Mouse (Mus musculus) thymus, postnatal 36 days (tissue): ENCODE measurements around the gene Gm36028.
A peak's percentile ranks its signal among the peaks of the same experiment; 100 is the strongest.

Experiments used
- DNase-seq, 2 experiments: peaks; one replicate each; pipeline ENCODE4 v3.0.0; 2022; ENCODE audit warnings: mixed read lengths in 2 of 2

Gm36028 gene

DNA sequence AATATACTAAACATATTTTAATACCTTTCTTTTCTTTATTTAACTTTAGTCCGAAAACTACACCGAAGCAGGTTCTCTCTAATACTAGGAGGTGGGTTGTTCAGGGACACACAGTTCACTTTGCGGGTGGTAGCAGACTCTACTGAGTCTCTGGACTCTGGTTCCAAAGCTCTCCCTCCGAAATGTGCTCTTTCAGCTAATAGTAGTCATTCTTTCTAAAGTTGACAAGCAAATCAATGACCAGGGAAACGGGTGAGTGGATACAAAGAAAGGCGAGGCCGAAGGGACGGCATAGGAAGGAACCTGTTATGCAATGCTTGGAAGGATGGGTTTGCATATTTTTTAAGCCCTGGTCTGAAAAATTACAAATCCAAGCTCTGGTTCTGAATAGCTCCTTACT, 3.5 kb downstream of the Gm36028 start:
- DNase-seq, result no peak

DNA sequence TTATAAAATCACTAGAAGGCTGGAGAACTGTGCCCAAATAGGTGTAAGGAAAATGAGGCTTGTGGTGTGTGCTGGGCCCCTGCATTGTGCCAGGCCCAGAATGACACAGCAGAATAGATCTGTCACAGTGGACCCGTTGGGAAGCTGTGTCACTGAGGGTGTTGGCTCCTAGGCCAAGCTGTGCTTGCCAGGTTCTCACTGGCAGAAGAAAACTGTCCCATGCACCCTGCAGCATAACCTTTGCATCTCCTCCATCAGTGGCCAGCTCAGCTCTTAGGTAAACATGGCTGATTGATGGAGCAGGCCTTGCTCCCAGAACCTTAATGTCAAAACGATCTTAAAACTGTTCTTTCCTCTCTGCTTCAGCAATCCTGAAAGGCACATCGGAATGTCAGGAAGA, 4.6 kb downstream of the Gm36028 start:
- DNase-seq, result no peak

DNA sequence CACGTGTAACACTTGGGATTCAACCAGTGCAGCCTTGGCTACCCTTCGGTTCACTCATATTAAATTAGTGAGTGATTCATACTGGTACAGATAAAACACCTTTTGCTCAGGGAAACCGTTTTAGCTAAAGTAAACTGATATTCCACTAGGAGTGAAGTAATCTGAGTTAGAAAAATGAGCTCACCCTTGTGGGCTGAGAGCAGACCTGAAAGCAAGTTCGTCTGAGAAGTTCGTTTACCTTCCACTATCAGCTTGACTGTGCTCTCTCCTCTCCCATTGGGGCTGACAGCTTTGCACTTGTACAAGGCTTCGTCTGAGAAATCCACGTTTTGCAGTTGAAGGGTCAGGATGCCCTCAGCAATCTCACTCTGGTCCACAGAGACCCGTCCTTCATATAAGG, 5.4 kb downstream of the Gm36028 start:
- no peak for DNase-seq

DNA sequence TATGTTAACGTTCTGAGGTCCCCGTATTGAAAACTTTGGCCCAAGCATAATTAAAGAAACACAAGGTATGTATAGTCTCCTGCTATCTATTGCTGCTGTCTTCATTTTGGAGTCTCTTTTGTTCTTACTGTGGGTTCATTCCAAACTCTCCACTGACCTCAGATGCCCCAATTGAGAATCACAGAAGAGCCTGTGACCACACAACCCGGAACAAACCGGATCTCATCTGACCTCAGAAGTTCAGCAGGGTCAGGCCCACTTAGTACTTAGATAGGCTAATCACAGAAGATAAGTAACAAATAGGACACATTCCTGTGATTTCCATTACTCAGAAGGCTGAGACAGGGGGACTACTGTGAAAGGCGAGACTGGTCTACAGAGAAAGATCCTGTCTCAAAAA, 6.4 kb downstream of the Gm36028 start:
- DNase-seq, result no peak

DNA sequence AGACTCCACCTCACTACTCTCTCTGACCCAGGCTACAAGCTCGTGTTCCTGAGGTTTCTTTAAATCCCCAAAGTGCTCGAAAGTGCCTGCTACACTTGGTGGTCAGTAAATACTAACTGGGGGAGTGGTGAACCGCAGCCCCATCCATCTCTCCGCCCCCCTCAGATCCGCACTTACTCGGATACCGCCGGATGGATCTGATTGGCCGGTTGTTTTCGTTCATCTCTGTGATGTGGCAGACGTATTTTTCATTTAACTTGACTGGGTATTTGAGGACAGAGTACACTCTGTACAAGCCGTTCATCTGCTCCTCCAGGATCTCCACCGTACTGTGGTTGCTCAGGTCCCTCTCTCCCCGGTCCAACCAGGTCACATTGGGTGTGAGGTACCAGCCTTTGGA, 6.9 kb downstream of the Gm36028 start:
- no peak for DNase-seq

DNA sequence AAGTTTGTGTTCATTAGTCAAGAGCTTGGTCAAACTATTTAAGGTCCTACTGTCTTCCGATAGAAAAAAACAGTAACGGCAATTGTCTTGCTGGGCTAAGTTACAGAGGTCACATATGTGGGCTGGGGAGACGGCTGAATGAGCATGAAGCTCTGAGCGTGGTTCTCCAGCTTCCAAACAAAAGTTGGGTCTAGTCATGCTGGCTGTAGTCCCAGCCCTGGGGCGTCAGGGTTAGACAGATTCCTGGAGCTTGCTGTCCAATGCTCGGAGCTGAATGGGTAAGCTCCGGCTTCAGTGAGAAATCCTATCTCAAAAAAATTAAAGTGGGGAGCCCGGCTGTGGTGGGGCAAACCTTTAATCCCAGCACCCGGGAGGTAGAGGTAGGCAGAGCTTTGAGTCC, 7.7 kb downstream of the Gm36028 start:
- DNase-seq, result no peak

DNA sequence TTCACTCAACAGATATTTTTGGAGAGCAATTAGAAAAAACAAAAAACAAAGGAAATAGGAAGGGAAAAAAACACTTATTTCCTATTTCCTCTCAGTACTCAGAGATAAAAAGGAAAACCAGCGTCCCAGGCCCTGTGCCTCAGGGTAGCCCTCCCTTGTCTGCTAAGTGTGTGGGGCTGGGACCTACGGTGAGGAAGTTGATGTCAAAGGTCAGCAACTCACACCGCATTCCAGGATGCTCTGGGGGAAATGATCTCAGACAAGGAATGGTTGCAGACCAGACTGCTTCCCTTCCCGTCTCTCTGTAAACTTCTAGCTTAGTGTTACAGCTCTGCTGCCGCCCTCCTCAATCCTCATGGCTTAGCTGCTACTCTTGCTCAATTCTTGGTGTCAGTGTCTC, 9.6 kb downstream of the Gm36028 start:
- no peak for DNase-seq

DNA sequence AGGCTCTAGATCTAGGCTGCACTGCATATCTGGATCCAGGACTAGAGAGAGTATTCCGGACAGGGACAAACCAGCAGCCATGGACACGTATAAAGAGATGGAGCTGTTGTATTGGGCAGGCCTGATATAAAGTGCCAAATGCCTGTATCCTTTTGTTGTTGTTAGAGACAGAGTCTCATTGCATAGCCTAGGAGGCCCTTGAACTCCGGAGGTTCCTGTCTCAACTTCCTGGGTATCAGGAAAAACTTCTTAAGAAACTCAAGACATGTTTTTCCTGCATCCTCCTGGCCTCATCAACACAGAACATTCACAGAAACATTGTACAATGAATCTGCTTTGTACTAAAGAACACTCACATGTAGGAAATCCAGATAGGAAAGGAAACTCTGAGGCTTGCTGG, 13.9 kb downstream of the Gm36028 start:
- DNase-seq, result no peak

DNA sequence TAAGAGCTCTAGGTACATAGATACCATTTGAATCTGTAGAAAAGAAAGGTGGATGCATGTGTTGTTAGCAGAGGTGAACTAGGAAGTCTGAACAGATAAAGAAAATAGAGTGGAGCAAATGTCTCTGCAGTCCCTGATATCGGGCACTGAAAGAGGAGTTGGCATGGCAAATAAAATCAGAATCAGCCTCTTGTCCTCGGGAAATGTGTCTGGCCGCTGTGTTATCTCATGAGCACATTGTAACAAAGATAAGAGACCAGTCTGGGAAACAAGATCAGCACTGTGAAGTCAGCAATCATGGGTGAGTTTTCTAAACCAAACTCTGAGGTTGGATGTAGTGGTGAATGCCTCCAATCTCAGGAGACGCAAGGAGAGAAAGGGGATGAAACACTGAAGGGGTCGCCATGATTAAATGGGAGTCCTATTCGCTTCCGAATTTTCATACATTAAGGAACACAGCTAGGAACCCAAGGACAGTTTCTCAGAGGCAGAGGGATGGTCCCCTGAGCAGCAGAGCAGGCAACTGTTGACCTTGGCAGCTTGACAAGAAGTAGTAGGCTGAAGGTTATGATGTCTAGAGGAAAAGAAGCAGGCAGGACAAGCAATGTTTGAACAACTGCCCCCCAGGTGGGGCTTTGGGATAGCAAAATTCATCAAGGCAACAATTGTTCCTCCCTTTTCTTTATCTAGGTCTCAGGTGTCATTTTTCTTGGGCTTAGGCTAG, 15.6 kb downstream of the Gm36028 start:
- no peak for DNase-seq

DNA sequence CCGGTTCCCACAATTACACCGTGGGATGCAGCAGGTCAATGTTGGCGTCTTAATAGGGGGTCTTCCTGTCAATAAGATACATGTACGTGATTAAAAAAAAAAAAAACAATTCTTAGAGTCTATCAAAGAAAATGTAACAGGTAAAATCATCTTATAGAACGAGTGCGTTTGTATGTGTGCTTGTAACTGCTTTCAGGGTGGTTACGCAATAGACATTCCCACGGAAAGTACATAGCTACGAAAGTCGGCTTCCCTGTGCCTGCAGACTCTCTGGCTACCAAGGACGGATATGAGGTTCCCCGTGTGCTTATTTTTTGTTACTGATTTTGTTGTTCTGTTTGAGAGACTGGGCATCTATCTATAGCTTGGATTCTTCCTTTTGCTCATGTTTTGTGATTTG, 17.2 kb downstream of the Gm36028 start:
- DNase-seq, result no peak

DNA sequence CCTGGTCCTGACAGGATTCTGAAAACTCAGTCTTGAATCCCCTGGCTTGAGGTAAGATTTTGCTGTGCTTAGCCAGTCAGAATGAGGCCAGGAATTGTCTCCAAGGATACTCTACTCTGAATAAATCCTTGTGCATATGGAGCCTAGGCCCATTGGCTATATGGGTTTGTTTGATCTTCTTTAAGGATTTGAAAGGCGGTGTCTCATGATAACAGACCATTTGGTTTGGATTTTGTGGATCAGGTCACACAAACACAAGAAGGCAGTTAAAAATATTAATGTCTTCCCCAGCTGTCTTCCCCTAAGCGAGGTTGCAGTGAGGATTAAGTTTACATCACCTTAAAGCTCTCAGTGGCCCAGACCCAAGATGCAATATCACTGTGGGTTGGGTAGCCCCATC, 18.5 kb downstream of the Gm36028 start:
- no peak for DNase-seq

DNA sequence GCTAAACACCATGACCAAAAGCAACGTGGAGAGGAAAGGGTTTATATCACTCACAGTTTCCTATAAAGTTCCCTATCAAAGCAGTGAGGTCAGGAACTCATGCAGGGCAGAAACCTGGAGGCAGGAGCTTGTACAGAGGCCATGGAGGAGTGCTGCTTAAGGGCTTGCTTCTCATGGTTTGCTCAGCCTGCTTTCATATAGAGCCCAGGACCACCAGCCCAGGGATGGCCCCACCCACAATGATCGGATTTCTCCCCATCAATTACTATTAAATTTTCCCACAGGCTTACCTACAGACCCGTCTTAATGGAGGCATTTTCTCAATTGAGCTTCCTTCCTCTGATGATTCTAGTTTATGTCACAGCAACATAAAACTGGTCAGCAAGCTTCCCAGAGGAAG, 23.4 kb downstream of the Gm36028 start:
- no peak for DNase-seq

DNA sequence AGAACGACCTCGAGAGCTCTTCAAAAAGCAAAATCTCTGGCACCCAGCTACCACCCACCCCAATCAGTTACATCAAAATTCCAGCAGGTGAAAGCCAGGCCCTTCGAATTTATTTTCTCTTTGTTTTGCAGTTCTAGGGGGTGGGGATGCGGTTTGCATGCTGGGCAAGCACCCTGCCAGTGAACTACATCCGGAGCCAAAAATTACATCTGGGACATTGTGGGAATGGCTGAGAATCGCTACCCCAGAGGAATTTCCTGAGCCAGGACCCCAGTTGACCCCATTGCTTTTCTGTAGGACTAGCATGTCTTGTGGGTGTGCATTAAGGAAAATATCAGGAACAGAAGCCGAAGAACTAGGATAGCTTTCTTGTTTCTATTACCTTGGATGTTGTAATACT, 29.9 kb downstream of the Gm36028 start:
- no peak for DNase-seq

DNA sequence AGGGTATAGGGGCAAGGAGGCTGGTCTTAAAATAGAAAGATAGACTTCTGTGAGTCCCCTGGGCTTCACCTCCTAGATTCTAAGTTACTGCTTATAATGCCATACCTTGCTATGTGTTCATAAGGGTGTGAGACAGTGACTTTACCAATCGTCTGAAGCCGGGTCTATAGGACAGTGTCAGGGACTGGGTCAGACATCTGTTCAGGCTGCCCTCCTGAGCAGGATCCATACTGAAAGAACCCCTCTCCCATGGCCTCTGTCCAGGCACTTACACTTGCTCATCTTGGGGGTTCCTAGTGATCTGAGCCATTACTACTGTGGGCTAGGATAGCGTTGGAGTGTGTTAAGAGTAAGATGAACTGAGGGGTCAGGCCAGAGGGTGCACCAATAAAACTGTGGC, 34.7 kb downstream of the Gm36028 start:
- no peak for DNase-seq

DNA sequence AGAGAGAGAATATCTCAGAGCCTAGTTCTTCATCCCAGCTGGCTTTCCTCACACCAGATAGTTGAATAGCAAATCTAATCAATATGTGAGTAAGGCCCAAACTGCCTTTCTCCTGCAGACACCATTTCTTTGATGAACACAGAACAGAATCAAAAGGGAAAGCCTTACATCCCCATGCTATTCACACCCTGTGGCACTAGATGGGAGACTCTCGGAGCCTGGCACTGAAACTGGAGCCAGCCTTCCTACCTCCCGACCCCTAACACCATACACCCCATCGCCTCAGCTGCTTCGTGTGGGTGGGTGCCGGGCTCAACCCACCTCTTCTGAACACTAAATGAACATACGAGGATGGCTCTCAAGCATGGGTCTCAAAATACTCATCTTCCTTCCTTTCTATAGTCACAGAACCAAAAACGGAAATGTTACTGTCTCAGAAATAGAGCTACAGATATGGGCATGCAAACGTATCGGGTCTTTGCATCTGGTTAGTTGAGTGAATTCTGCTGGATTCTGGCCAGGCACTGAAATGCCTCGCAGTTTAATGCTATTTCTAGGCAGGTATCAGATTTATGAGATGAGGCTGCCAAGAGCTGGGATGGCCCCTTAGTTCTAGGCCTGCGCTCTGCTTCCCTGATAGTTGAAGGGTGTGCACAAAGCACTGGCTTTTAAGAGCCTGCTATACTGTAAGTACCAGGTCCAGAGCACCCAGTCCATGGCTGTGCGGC, 36.0 kb downstream of the Gm36028 start:
- DNase-seq, result no peak

DNA sequence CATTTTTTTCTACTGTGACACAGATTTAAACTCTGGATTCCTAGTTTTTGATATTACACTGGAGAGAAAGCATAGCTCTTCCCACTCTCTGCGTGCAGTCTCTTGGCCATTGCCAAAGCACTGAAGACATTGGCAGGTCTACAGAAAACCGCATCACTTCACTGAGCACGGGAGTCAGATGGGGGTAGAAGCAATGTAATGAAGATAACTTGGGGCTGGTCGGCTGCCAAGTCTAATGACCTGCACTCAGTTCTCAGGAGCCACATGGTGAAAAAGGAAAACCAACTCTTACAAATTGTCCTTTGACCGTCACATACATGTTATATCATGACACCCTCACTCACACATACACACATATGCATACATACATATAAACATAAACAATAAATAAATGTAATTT, 37.0 kb downstream of the Gm36028 start:
- no peak for DNase-seq

DNA sequence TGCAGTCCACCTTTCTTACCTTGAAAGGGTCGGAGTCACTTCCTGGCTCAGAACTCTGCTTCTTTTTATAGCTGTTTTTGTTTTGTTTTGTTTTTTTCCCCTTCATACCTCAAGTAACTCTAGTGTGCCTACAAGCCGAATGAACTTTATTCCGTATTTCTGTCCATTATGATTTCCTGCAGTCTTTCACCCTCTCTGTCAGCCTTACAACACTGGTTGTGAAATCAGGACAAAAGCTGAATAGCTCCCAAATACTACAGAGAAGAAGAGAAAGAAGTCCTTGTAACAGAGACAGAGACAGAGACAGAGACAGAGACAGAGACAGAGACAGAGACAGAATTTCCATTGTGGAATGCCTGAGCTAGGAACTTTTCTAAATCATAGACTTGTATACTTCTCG, 43.0 kb downstream of the Gm36028 start:
- DNase-seq, result no peak

DNA sequence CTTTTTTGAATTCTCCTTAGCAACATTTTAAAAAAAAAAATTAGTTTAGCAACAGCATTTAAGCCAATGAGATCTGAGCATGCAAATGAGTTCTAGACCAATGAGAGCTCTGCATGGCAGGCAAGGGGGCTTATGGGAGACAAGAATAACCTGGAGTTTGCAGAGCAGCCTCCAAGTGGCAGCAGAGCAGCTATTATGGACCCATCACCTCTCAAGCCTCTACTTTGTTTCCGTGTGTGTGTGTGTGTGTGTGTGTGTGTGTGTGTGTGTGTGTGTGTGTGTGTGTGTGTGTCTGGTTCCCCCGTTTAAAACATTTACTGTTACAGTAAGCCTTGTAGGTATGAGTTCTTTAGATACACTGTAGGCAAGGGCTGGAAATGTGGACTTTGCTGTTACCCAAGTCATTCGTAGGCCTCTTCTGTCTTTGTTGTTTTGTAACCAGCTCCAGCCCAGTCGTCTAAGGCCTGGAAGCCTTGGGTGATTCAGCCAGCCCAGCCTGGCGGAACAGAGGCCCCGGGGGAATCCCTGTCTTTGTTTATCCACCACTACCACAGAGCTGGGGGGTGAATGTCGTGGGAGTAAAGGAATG, 46.5 kb downstream of the Gm36028 start:
- peak; percentile 63 to 79 for DNase-seq

DNA sequence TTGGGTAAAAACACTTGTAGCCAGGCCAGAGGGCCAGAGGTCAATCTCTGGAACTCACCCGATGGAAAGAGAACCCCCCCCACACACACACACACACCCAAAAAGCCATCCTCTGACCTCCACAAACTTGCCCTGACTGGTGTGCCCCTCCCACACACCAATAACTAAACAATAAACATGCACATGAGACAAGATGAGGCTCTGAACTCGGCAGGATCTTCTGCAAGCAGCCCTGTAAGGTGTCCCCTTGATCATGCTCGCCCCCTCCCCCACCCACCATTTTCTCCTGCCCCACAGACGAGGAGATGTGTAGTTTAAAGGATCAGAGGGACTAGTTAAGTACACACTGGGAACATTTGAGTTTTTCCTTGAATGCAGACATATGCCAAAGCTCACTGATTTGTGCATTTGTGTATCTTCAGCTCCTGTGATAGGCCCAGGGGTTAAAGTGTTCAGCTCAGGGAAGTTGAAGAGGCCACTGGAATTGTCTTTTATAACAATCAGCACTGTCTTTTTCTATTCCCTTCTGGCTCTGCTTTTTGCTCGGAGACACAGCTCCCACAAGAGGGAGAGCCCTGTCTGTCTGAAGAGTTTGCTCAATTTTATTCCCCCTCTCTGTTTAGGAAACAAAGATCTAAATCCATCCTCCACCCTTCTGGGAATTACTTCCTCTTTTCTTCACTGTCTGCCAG, 47.1 kb downstream of the Gm36028 start:
- no peak for DNase-seq

DNA sequence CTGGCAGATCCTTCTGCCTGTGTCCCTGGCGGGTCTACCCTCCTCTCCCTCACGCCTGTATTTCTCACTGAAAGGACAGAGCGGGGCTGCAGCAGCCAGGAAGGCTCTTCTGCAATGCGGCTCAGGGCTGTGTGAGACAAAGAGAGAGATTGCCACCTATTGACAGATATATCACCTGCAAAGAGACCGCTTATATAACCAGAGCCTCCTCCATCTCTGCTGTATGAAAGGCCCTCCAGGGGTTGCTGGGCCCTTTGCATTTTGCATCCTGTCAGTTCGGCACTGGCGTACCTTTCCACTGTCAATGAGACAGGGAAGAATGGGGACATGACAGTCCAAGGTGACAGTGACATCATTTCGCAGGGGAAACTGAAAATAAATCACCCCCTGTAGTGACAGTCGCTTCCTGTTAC, 48.5 kb downstream of the Gm36028 start:
- no peak for DNase-seq

DNA sequence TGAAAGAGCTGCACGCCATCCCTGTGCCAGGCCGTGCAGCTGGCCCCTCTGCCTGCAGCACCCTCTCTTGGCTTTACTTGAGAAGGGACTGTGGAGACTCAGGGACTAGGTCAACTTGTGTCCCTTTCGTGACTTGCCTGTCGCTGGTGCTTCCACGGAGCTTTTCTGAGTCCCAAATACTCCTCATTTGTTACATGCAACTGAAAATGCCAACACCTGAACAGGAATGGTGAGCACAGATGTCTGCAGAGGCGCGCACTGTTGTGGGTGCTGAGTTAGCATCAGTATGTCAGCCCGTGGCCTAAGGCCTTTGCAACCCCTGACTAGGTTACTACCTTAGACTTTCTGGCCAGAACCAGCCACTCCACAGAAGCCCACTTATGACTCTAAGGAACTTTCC, 49.1 kb downstream of the Gm36028 start:
- DNase-seq, result no peak

DNA sequence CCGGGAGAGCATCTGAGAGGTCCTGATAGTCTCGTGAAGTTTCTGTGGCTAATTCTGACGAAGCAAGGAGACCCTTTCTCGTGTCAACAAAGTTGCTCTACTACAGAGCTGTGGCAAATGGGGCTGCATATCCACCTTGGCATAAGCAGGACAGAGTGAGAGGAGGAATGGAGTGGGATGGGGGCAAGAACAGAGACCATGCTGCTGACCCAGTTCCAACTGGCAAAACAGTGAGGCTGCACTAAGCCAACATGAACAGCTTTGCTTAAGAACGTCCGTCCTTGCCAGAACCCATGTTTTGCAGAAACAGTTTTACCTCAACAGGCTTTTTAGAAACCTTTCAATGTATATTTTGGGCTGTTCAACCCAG, 51.3 kb downstream of the Gm36028 start:
- no peak for DNase-seq

DNA sequence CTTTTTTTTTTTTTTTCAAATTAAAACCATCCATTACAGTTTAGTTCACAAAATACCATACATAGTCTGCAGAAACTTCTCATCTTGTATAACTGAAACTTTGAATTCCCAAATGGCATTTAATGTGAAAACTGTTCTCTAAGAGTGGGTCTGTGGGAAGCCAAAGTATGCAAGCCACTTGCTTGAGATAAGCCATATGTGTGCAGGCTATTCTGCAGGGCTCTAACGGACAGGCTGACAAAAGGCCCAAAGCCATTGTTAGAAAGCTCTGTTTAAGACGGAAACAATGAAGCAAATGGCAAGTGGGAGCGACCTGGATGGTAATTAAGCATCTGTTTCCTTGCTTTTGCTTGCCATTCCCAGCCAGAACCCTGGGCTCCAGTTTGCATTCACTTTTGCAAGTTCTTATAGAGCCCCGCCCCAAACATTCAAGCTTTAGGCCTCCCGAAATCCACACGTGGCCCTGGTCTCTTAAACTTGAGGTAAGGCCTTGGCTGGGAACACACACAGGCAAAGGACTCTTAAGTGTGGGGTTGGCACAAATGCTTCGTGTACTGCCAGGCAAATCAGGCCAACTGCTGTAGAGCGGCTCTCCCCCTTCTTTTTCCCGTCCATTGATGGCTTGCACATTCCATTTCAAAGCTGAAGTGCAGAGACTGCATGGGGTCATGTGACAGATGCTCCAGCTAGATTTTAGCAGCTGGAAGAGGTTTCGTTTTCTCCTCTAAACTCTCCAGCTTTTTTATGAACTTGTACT, 51.9 kb downstream of the Gm36028 start:
- no peak for DNase-seq
